8 mouse cellular contexts compared by ENCODE assay signal in the genomic region with DNA sequence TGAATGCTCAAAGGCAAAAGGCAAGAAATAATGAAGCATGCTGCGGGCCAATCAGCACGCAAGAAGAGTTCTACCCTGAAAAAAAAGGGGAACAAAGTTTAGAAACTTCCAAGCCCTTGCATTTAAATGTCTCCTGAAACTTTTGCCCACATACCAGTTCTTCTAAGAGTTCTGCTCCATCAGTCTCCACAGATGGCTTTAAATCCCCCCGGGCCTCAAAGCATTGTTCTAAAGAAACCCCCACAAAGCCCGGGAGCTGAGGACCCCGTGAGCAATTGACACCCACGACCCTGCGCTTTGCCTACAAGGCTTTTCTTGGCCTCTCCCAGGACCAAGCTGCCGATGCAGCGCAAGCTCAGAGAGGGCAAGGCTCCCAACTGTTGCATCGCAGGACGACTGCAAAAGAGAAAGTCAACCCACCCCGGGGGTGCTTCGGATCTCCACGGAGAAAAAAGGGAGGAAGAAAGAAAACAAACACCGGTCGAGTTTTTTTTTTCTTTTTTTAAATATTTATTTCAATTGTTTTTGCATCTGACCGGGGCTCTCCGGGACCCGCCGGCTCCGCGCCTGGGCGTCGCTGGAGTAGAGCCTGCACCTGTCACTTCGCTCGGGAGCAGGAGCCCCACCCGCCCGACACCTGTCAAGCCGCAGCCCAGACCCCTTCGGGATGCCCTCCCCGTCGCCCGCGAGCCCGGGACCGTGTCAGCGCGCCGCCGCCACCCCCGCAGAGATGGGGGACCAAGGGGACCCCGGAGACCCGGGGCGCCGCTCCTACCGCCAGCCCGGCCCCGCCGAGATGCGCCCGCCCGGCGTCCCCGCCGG. TPM values are rescaled to one million over a fixed set of nuclear protein-coding genes. Genes with fewer than 3 reads are reported as not detected.
A peak's percentile ranks its signal among the peaks of the same experiment; 100 is the strongest.
DNase-seq lines count a peak whose midpoint lies in the region; ATAC-seq and TF ChIP-seq lines count a peak whose summit lies in the region.

No protein-coding gene starts in this region.

- no peak for TF ChIP-seq CTCF in MEL (IDR thresholded peaks at IDR 0.05 in 2 of 3, conservative IDR thresholded peaks at IDR 0.05 in 1 of 3; ENCODE audit: control insufficient read depth in 1 of 3, insufficient read depth in 1 of 3, low read depth in 2 of 3, low read length in 3 of 3, poor library complexity in 1 of 3, severe bottlenecking in 1 of 3)

- TF ChIP-seq RAD21 in MEL (IDR thresholded peaks at IDR 0.05; ENCODE audit: low read depth, low read length): no peak

- H3K79me2 ChIP-seq in MEL (ENCODE audit: control insufficient read depth, insufficient read depth, low read length, poor library complexity) (peaks cover 9% of the 10 kb centered on the region; the same call in 1 of the 2 replicates), macrophage (ENCODE audit: inconsistent target) (peaks cover 45% of the 10 kb centered on the region)

- WGBS in forebrain, embryonic 12.5 days: under 1% methylated on average over 46 of the region's 55 CpGs
- under 1% methylated on average over 50 of the region's 55 CpGs for WGBS in macrophage (ENCODE audit: missing documents)

- peaks cover 14 to 32% of the 10 kb centered on the region in 2 experiments for H3K4me1 ChIP-seq in MEL (ENCODE audit: control insufficient read depth in 1 of 2, insufficient read depth in 2 of 2, low read length in 2 of 2)
- peaks cover 7% of the 10 kb centered on the region; the same call in 1 of the 2 replicates for H3K4me1 ChIP-seq in brown adipose tissue, adult 24 weeks (ENCODE audit: control insufficient read depth, insufficient read depth, insufficient read length, low read length)
- H3K4me1 ChIP-seq in forebrain, embryonic 12.5 days: peaks cover 17% of the 10 kb centered on the region

- H3K4me2 ChIP-seq in forebrain, embryonic 12.5 days: peak overlapping the region; percentile 81

- H3K36me3 ChIP-seq in MEL (ENCODE audit: control insufficient read depth in 1 of 2, insufficient read depth in 2 of 2, low read length in 2 of 2) (peaks cover 0 to 35% of the 10 kb centered on the region in 2 experiments; a peak in 2 of 4 replicates), macrophage (ENCODE audit: inconsistent target) (no peaks in the 10 kb centered on the region)
- H3K36me3 ChIP-seq in forebrain, embryonic 12.5 days (replicated peaks): no peaks in the 10 kb centered on the region; the same call in 1 of the 2 replicates

- H3K9me3 ChIP-seq in MEL (replicated peaks; ENCODE audit: insufficient read depth, low read length): no peaks in the 10 kb centered on the region
- no peaks in the 10 kb centered on the region for H3K9me3 ChIP-seq in forebrain, embryonic 12.5 days

- peak in 1 of 2 experiments; percentile 44; a peak in 2 of 4 replicates for TF ChIP-seq POLR2A in MEL (IDR thresholded peaks at IDR 0.05; ENCODE audit: control insufficient read depth in 1 of 2, insufficient read depth in 1 of 2, low read depth in 1 of 2, low read length in 2 of 2, poor library complexity in 1 of 2)

- TF ChIP-seq EP300 in MEL (IDR thresholded peaks at IDR 0.05; ENCODE audit: low read depth in 1 of 2, low read length in 2 of 2): no peak

- intact Hi-C loops in heart, postnatal 10 days (cut with DNase I): loop anchor here (1.0 kb wide), 1 partner anchor 57 kb away; no protein-coding TSS in a partner anchor

- H3K4me3 ChIP-seq in MEL (ENCODE audit: control insufficient read depth in 1 of 2, insufficient read depth in 1 of 2, low read depth in 2 of 2, low read length in 2 of 2) (peak overlapping the region; percentile 79 to 94), macrophage (ENCODE audit: inconsistent target) (peak overlapping the region; percentile 58)
- H3K4me3 ChIP-seq in brown adipose tissue, adult 24 weeks (ENCODE audit: insufficient read depth, low read depth, low read length): peak overlapping the region; percentile 76
- peak overlapping the region; percentile 96 for H3K4me3 ChIP-seq in forebrain, embryonic 12.5 days (replicated peaks)

- ATAC-seq in forebrain, embryonic 12.5 days (ENCODE audit: low FRiP score): peak; percentile 53

- H3K9ac ChIP-seq in MEL (ENCODE audit: control insufficient read depth, low read depth, low read length, poor library complexity, severe bottlenecking): peak overlapping the region; percentile 96
- peak overlapping the region; percentile 92 for H3K9ac ChIP-seq in forebrain, embryonic 12.5 days

- peak; percentile 87 for DNase-seq in MEL (ENCODE audit: low read depth, low spot score)
- peak; percentile 60 to 65 for DNase-seq in heart, postnatal 10 days
- peak; percentile 53 to 62 for DNase-seq in kidney, postnatal 4 days
- DNase-seq in right cerebral cortex, postnatal 4 days: peak; percentile 32
- peak; percentile 25 for DNase-seq in yolk sac, embryonic 10.5 days (ENCODE audit: low spot score)

- H3K27me3 ChIP-seq in MEL (ENCODE audit: control insufficient read depth in 1 of 2, insufficient read depth in 2 of 2, low read length in 2 of 2): no peaks in the 10 kb centered on the region
- no peaks in the 10 kb centered on the region for H3K27me3 ChIP-seq in forebrain, embryonic 12.5 days

- peak overlapping the region; percentile 94 for H3K27ac ChIP-seq in MEL (ENCODE audit: control insufficient read depth, low read depth, low read length)
- peak overlapping the region; percentile 59 for H3K27ac ChIP-seq in brown adipose tissue, adult 24 weeks (replicated peaks; ENCODE audit: low read depth, low read length)
- H3K27ac ChIP-seq in forebrain, embryonic 12.5 days: peak overlapping the region; percentile 97
- peak overlapping the region; percentile 74 for H3K27ac ChIP-seq in macrophage

TF ChIP-seq in MEL, 35 proteins besides CTCF, POLR2A, EP300 and RAD21:
- TF ChIP-seq ZNF384 (IDR thresholded peaks at IDR 0.05; ENCODE audit: low read depth, low read length) (peak; percentile 86), MAX (IDR thresholded peaks at IDR 0.05; ENCODE audit: low read length) (peak; percentile 44), GABPA (IDR thresholded peaks at IDR 0.05; ENCODE audit: low read depth, low read length) (no peak), MAZ (IDR thresholded peaks at IDR 0.05; ENCODE audit: low read depth, low read length) (peak; percentile 46; the same call in 1 of the 2 replicates), RCOR1 (IDR thresholded peaks at IDR 0.05; ENCODE audit: low read depth, low read length) (no peak), NRF1 (IDR thresholded peaks at IDR 0.05; ENCODE audit: insufficient read depth, low read depth, low read length, poor library complexity, severe bottlenecking) (peak; percentile 53; the same call in 1 of the 2 replicates), TBP (IDR thresholded peaks at IDR 0.05; ENCODE audit: low read depth, low read length) (peak; percentile 64), SIN3A (IDR thresholded peaks at IDR 0.05; ENCODE audit: low read length) (peak; percentile 76), MXI1 (IDR thresholded peaks at IDR 0.05; ENCODE audit: low read depth, low read length) (peak; percentile 58), CHD2 (IDR thresholded peaks at IDR 0.05; ENCODE audit: low read length) (no peak), ETS1 (IDR thresholded peaks at IDR 0.05; ENCODE audit: low read depth, low read length) (peak; percentile 6; the same call in 1 of the 2 replicates), HCFC1 (IDR thresholded peaks at IDR 0.05; ENCODE audit: low read depth, low read length) (0 out of 2 replicates have a peak, but pooled peaks have one; percentile 17)

RNA-seq across cellular contexts. Expression of a gene that starts 0.8 kb away (rescaled TPM):
- total RNA-seq in MEL (2012; rRNA removed): 6.3 and 7.8 TPM in 2 replicates
- 10 to 100 TPM in 1 of 2 experiments, not detected in 1; 13.2 TPM for polyA plus RNA-seq in MEL (2012; ENCODE audit: insufficient read depth in 1 of 2, insufficient read length in 2 of 2, low read depth in 1 of 2, low replicate concordance in 2 of 2, missing spikeins in 1 of 2)
- polyA plus RNA-seq in brown adipose tissue, adult 24 weeks (2012; ENCODE audit: insufficient read depth, insufficient read length, missing spikeins): 36.6 and 41.5 TPM in 2 replicates
- polyA plus RNA-seq in forebrain, embryonic 12.5 days (2016; fragmentation: Nextera tagmentation; extraction: Ambion mirVana): 30.4 and 31.4 TPM in 2 replicates
- 10 to 100 TPM; 20.0 to 20.8 TPM for total RNA-seq in heart, postnatal 10 days (2021)
- total RNA-seq in macrophage (2018; cell fraction: chromatin; rRNA removed): 100 to 1,000 TPM in 20 of 26 experiments, 10 to 100 TPM in 6; 39.3 to 393 (median 236) TPM
- 10 to 100 TPM; 30.1 to 61.9 (median 50.8) TPM for total RNA-seq in macrophage (2018; cell fraction: cytosol; rRNA removed)
- 100 to 1,000 TPM in 13 of 26 experiments, 10 to 100 TPM in 13; 34.5 to 216 (median 98.5) TPM for total RNA-seq in macrophage (2018; cell fraction: nucleus; rRNA removed)
- polyA plus RNA-seq in macrophage (2018): 35.4 to 48.6 TPM (median 40.6 TPM) in 3 replicates

Comparison
In these comparisons a context has a peak if more than half of its experiments do, and no peak if none do; other contexts are left out.
1. Peak in every context shown above with its lines: DNase-seq, ATAC-seq, H3K4me3 ChIP-seq and H3K27ac ChIP-seq.
2. DNase-seq: peak in every context shown above with its lines; median percentile 87 in MEL; 62 in heart, postnatal 10 days; 58 in kidney, postnatal 4 days; 32 in right cerebral cortex, postnatal 4 days; 25 in yolk sac, embryonic 10.5 days.